Mouse (Mus musculus): ENCODE data around the gene Kcnk6.
"Not testable (repeated sequence)": the region's sequence is repeated elsewhere in the genome, so short reads cannot be mapped to it uniquely, and the experiment has no call there.

Kcnk6 gene

GRCm38 (mm10) chr7:29247314-29247700 lies 15.0 kb upstream of the Kcnk6 start:
- DNase-seq (ENCODE audit: low spot score in 2 of 2): peak; percentile 51 to 63

GRCm38 (mm10) chr7:29246619-29247313 lies 14.5 kb upstream of the Kcnk6 start:
- DNase-seq (ENCODE audit: low spot score in 2 of 2): no peak

- DNase-seq (ENCODE audit: low spot score in 2 of 2): no peak
These were observed 13.7 kb upstream of the Kcnk6 start for GRCm38 (mm10) chr7:29246015-29246414.

- no peak for DNase-seq (ENCODE audit: low spot score in 2 of 2)
These were observed 12.6 kb upstream of the Kcnk6 start for GRCm38 (mm10) chr7:29244732-29245416.

- peak; percentile 93 to 95 for DNase-seq (ENCODE audit: low spot score in 2 of 2)
These were observed 6.0 kb upstream of the Kcnk6 start, which contains the start of gene Yif1b for GRCm38 (mm10) chr7:29238019-29238967. TSS of gene Yif1b (plus strand) at chr7:29238329.

- not testable (repeated sequence) for DNase-seq (ENCODE audit: low spot score in 2 of 2)
These were observed 5.3 kb upstream of the Kcnk6 start for GRCm38 (mm10) chr7:29237596-29237995.

GRCm38 (mm10) chr7:29236593-29236992 lies 4.3 kb upstream of the Kcnk6 start:
- no peak for DNase-seq (ENCODE audit: low spot score in 2 of 2)

- no peak for DNase-seq (ENCODE audit: low spot score in 2 of 2)
These were observed 2.3 kb upstream of the Kcnk6 start for GRCm38 (mm10) chr7:29234661-29235060.

GRCm38 (mm10) chr7:29233745-29234144 lies 1.4 kb upstream of the Kcnk6 start:
- no peak for DNase-seq (ENCODE audit: low spot score in 2 of 2)

GRCm38 (mm10) chr7:29231517-29231916 lies 798 bp downstream of the Kcnk6 start:
- DNase-seq (ENCODE audit: low spot score in 2 of 2): no peak

- DNase-seq (ENCODE audit: low spot score in 2 of 2): no peak
These were observed 1.8 kb downstream of the Kcnk6 start for GRCm38 (mm10) chr7:29230560-29230959.

GRCm38 (mm10) chr7:29228202-29228601 lies 4.1 kb downstream of the Kcnk6 start:
- DNase-seq (ENCODE audit: low spot score in 2 of 2): no peak

- DNase-seq (ENCODE audit: low spot score in 2 of 2): no peak
These were observed 6.8 kb downstream of the Kcnk6 start for GRCm38 (mm10) chr7:29225520-29225919.

- no peak for DNase-seq (ENCODE audit: low spot score in 2 of 2)
These were observed 7.4 kb downstream of the Kcnk6 start for GRCm38 (mm10) chr7:29224756-29225394.

- DNase-seq (ENCODE audit: low spot score in 2 of 2): no peak
These were observed 17.5 kb downstream of the Kcnk6 start for GRCm38 (mm10) chr7:29214846-29215245.

GRCm38 (mm10) chr7:29214236-29214635 lies 18.1 kb downstream of the Kcnk6 start:
- no peak for DNase-seq (ENCODE audit: low spot score in 2 of 2)

- DNase-seq (ENCODE audit: low spot score in 2 of 2): no peak
These were observed 18.6 kb downstream of the Kcnk6 start, which contains the start of gene Catsperg1 for GRCm38 (mm10) chr7:29213675-29214082. TSS of gene Catsperg1 (minus strand) at chr7:29214035.

- DNase-seq (ENCODE audit: low spot score in 2 of 2): not testable (repeated sequence)
These were observed 19.3 kb downstream of the Kcnk6 start for GRCm38 (mm10) chr7:29212775-29213560.

GRCm38 (mm10) chr7:29212199-29212765 lies 20.0 kb downstream of the Kcnk6 start:
- no peak for DNase-seq (ENCODE audit: low spot score in 2 of 2)

Measured in frontal cortex, postnatal 25 days (tissue).